Mouse (Mus musculus) kidney, embryonic 14.5 days (tissue): ENCODE measurements around the gene Polk. TPM values are rescaled to one million over a fixed set of nuclear protein-coding genes. Genes with fewer than 3 reads are reported as not detected.

Source experiments
- ATAC-seq: fragments of 200-750 bp; cut with Nextera tagmentation; 2 replicates; pipeline ENCODE4 v1.8.0; 2017; ENCODE audit warnings: moderate number of reproducible peaks, mild to moderate bottlenecking, moderate TSS enrichment, moderate library complexity; ENCODE audit not compliant: low FRiP score, low TSS enrichment
- H3K27ac ChIP-seq: fragments of 300-500 bp; sonication (generic); 2 replicates; pipeline ENCODE4 v1.5.1; 2014; ENCODE audit warnings: low read depth, mild to moderate bottlenecking, low read length, moderate library complexity, mixed read lengths
- H3K27me3 ChIP-seq: fragments of 300-500 bp; sonication (generic); 2 replicates; pipeline ENCODE4 v1.6.1; 2014; ENCODE audit warnings: mild to moderate bottlenecking, low read length; ENCODE audit not compliant: control insufficient read depth, insufficient read depth
- H3K36me3 ChIP-seq: fragments of 300-500 bp; sonication (generic); 2 replicates; pipeline ENCODE4 v1.6.1; 2014; ENCODE audit warnings: low read length, mixed read lengths; ENCODE audit not compliant: control insufficient read depth, insufficient read depth
- H3K4me1 ChIP-seq: fragments of 300-500 bp; sonication (generic); 2 replicates; pipeline ENCODE4 v1.6.1; 2014; ENCODE audit warnings: low read length, mixed read lengths; ENCODE audit not compliant: control insufficient read depth, insufficient read depth
- H3K4me2 ChIP-seq: fragments of 300-500 bp; sonication (generic); replicated peaks from 2 replicates; pipeline ENCODE4 v1.6.1; 2014; ENCODE audit warnings: low read depth, mild to moderate bottlenecking, low read length
- H3K4me3 ChIP-seq: fragments of 300-500 bp; sonication (generic); 2 replicates; pipeline ENCODE4 v1.5.1; 2014; ENCODE audit warnings: mild to moderate bottlenecking, low read length
- H3K9ac ChIP-seq: fragments of 300-500 bp; sonication (generic); 2 replicates; pipeline ENCODE4 v1.6.1; 2014; ENCODE audit warnings: low read depth, mild to moderate bottlenecking, low read length, moderate library complexity
- H3K9me3 ChIP-seq: fragments of 300-500 bp; sonication (generic); 2 replicates; pipeline ENCODE4 v1.6.1; 2016; ENCODE audit warnings: low read length; ENCODE audit not compliant: control insufficient read depth
- WGBS: fragments of 180-500 bp; shearing (Covaris S2); extraction: QIAGEN DNeasy Blood & Tissue Kit; methylation state at CpG from one replicate; pipeline ENCODE4 v1.1.7; 2014; 5-methylcytosine and 5-hydroxymethylcytosine counted together
- polyA plus RNA-seq: library from polyadenylated mRNA; unstranded; fragments of >200 nt; fragmentation: Nextera tagmentation; extraction: Ambion mirVana; gene quantifications from 2 replicates; pipeline ENCODE4 v1.2.1, GENCODE M21; 2014

Polk gene
- polyA plus RNA-seq, 1 experiment from 2014 or later: 10.8 TPM

GRCm38 (mm10) chr13:96533742-96534141 is 8.6 kb downstream of the Polk start:
- Histone ChIP-seq H3K27ac (no peak overlapping the region), H3K4me2 (no peak overlapping the region), H3K4me1 (no peaks in the 10 kb centered on the region), H3K27me3 (no peaks in the 10 kb centered on the region), H3K4me3 (no peak overlapping the region), H3K36me3 (no peaks in the 10 kb centered on the region), H3K9ac (no peak overlapping the region), H3K9me3 (no peaks in the 10 kb centered on the region)
- ATAC-seq: no peak
- 76% methylated on average over 2 of the region's 2 CpGs for WGBS

- Histone ChIP-seq H3K9ac (no peak overlapping the region), H3K4me2 (no peak overlapping the region), H3K4me1 (no peaks in the 10 kb centered on the region), H3K9me3 (no peaks in the 10 kb centered on the region), H3K4me3 (no peak overlapping the region), H3K36me3 (no peaks in the 10 kb centered on the region), H3K27ac (no peak overlapping the region), H3K27me3 (no peaks in the 10 kb centered on the region)
- no peak for ATAC-seq
- 91% methylated on average over 6 of the region's 6 CpGs for WGBS
These were observed 10.2 kb downstream of the Polk start for GRCm38 (mm10) chr13:96532176-96532575.

- Histone ChIP-seq H3K9me3 (no peaks in the 10 kb centered on the region), H3K27me3 (no peaks in the 10 kb centered on the region), H3K4me1 (no peaks in the 10 kb centered on the region), H3K4me3 (no peak overlapping the region), H3K27ac (no peak overlapping the region), H3K4me2 (no peak overlapping the region), H3K9ac (no peak overlapping the region), H3K36me3 (no peaks in the 10 kb centered on the region)
- ATAC-seq: no peak
- 93% methylated on average over 9 of the region's 9 CpGs for WGBS
These were observed 12.3 kb downstream of the Polk start for GRCm38 (mm10) chr13:96530064-96530463.

GRCm38 (mm10) chr13:96529542-96529941 is 12.8 kb downstream of the Polk start:
- H3K9ac ChIP-seq: no peak overlapping the region
- H3K9me3 ChIP-seq: no peaks in the 10 kb centered on the region
- no peaks in the 10 kb centered on the region for H3K4me1 ChIP-seq
- H3K27me3 ChIP-seq: no peaks in the 10 kb centered on the region
- H3K4me3 ChIP-seq: no peak overlapping the region
- no peak for ATAC-seq
- no peak overlapping the region for H3K27ac ChIP-seq
- no peaks in the 10 kb centered on the region for H3K36me3 ChIP-seq
- H3K4me2 ChIP-seq: no peak overlapping the region
- 95% methylated on average over 3 of the region's 3 CpGs for WGBS

- no peak for ATAC-seq
- WGBS: 62% methylated on average over 3 of the region's 3 CpGs
- Histone ChIP-seq H3K4me3 (no peak overlapping the region), H3K27ac (no peak overlapping the region), H3K36me3 (no peaks in the 10 kb centered on the region), H3K4me2 (no peak overlapping the region), H3K9ac (no peak overlapping the region), H3K9me3 (no peaks in the 10 kb centered on the region), H3K27me3 (no peaks in the 10 kb centered on the region), H3K4me1 (no peaks in the 10 kb centered on the region)
These were observed 13.6 kb downstream of the Polk start for GRCm38 (mm10) chr13:96528776-96529175.

- no peak overlapping the region for H3K9ac ChIP-seq
- no peak overlapping the region for H3K4me3 ChIP-seq
- no peaks in the 10 kb centered on the region for H3K36me3 ChIP-seq
- WGBS: 88% methylated on average over 11 of the region's 11 CpGs
- H3K9me3 ChIP-seq: no peaks in the 10 kb centered on the region
- no peak overlapping the region for H3K4me2 ChIP-seq
- H3K4me1 ChIP-seq: no peaks in the 10 kb centered on the region
- H3K27me3 ChIP-seq: no peaks in the 10 kb centered on the region
- H3K27ac ChIP-seq: no peak overlapping the region
- no peak for ATAC-seq
These were observed 14.5 kb downstream of the Polk start for GRCm38 (mm10) chr13:96527856-96528255.

GRCm38 (mm10) chr13:96527022-96527421 is 15.4 kb downstream of the Polk start:
- no peak overlapping the region for H3K27ac ChIP-seq
- no peaks in the 10 kb centered on the region for H3K4me1 ChIP-seq
- no peak for ATAC-seq
- no peak overlapping the region for H3K4me2 ChIP-seq
- no peak overlapping the region for H3K4me3 ChIP-seq
- no peak overlapping the region for H3K9ac ChIP-seq
- WGBS: 97% methylated on average over 3 of the region's 3 CpGs
- H3K36me3 ChIP-seq: no peaks in the 10 kb centered on the region
- no peaks in the 10 kb centered on the region for H3K9me3 ChIP-seq
- no peaks in the 10 kb centered on the region for H3K27me3 ChIP-seq

- Histone ChIP-seq H3K4me3 (no peak overlapping the region), H3K36me3 (no peaks in the 10 kb centered on the region), H3K4me2 (no peak overlapping the region), H3K9me3 (no peaks in the 10 kb centered on the region), H3K27ac (no peak overlapping the region), H3K9ac (no peak overlapping the region), H3K27me3 (no peaks in the 10 kb centered on the region), H3K4me1 (no peaks in the 10 kb centered on the region)
- no peak for ATAC-seq
- WGBS: 94% methylated on average over 3 of the region's 3 CpGs
These were observed 21.1 kb downstream of the Polk start for GRCm38 (mm10) chr13:96521294-96521693.

- Histone ChIP-seq H3K9ac (no peak overlapping the region), H3K36me3 (no peaks in the 10 kb centered on the region), H3K9me3 (no peaks in the 10 kb centered on the region), H3K4me1 (no peaks in the 10 kb centered on the region), H3K4me3 (no peak overlapping the region), H3K4me2 (no peak overlapping the region), H3K27ac (no peak overlapping the region), H3K27me3 (no peaks in the 10 kb centered on the region)
- WGBS: 88% methylated on average over 2 of the region's 2 CpGs
- ATAC-seq: no peak
These were observed 25.0 kb downstream of the Polk start for GRCm38 (mm10) chr13:96517335-96517734.

- WGBS: 93% methylated on average over 9 of the region's 9 CpGs
These were observed 26.1 kb downstream of the Polk start for GRCm38 (mm10) chr13:96516249-96516648.

More at GRCm38 (mm10) chr13:96516249-96516648, 26.1 kb downstream of the Polk start:
- ATAC-seq: no peak
- no peak overlapping the region for H3K4me3 ChIP-seq
- H3K27me3 ChIP-seq: no peaks in the 10 kb centered on the region
- no peak overlapping the region for H3K9ac ChIP-seq
- no peak overlapping the region for H3K4me2 ChIP-seq
- no peaks in the 10 kb centered on the region for H3K36me3 ChIP-seq
- no peaks in the 10 kb centered on the region for H3K9me3 ChIP-seq
- 0 out of 2 replicates have a peak, but pooled peaks cover 2% of the 10 kb centered on the region for H3K4me1 ChIP-seq
- no peak overlapping the region for H3K27ac ChIP-seq
